Mouse (Mus musculus): ENCODE data around the gene Hck.

The Hck gene

GRCm38 (mm10) chr2:153090551-153091165, 17.6 kb upstream of the Hck start:
- DNase-seq (ENCODE audit: low read depth, low spot score), result no peak

- no peak for DNase-seq (ENCODE audit: low read depth, low spot score)
These were observed 1.1 kb upstream of the Hck start for GRCm38 (mm10) chr2:153107046-153107766.

GRCm38 (mm10) chr2:153107802-153108201, 466 bp upstream of the Hck start:
- DNase-seq (ENCODE audit: low read depth, low spot score), result no peak

GRCm38 (mm10) chr2:153109596-153109995, 1.3 kb downstream of the Hck start:
- no peak for DNase-seq (ENCODE audit: low read depth, low spot score)

GRCm38 (mm10) chr2:153111298-153111697, 3.0 kb downstream of the Hck start:
- no peak for DNase-seq (ENCODE audit: low read depth, low spot score)

- DNase-seq (ENCODE audit: low read depth, low spot score), result no peak
These were observed 7.4 kb downstream of the Hck start for GRCm38 (mm10) chr2:153115679-153116081.

GRCm38 (mm10) chr2:153117051-153117486, 8.8 kb downstream of the Hck start:
- no peak for DNase-seq (ENCODE audit: low read depth, low spot score)

- DNase-seq (ENCODE audit: low read depth, low spot score), result no peak
These were observed 11.2 kb downstream of the Hck start for GRCm38 (mm10) chr2:153119488-153119887.

- no peak for DNase-seq (ENCODE audit: low read depth, low spot score)
These were observed 11.9 kb downstream of the Hck start for GRCm38 (mm10) chr2:153120126-153120525.

GRCm38 (mm10) chr2:153121821-153122615, 13.8 kb downstream of the Hck start:
- no peak for DNase-seq (ENCODE audit: low read depth, low spot score)

GRCm38 (mm10) chr2:153122701-153123100, 14.4 kb downstream of the Hck start:
- DNase-seq (ENCODE audit: low read depth, low spot score), result no peak

GRCm38 (mm10) chr2:153125875-153126274, 17.6 kb downstream of the Hck start:
- no peak for DNase-seq (ENCODE audit: low read depth, low spot score)

GRCm38 (mm10) chr2:153131019-153131418, 22.8 kb downstream of the Hck start:
- DNase-seq (ENCODE audit: low read depth, low spot score), result no peak

GRCm38 (mm10) chr2:153134237-153134636, 26.0 kb downstream of the Hck start:
- DNase-seq (ENCODE audit: low read depth, low spot score), result no peak

GRCm38 (mm10) chr2:153136211-153136610, 27.9 kb downstream of the Hck start:
- DNase-seq (ENCODE audit: low read depth, low spot score), result no peak

GRCm38 (mm10) chr2:153139158-153139557, 30.9 kb downstream of the Hck start:
- no peak for DNase-seq (ENCODE audit: low read depth, low spot score)

- DNase-seq (ENCODE audit: low read depth, low spot score), result no peak
These were observed 31.8 kb downstream of the Hck start for GRCm38 (mm10) chr2:153139996-153140613.

- DNase-seq (ENCODE audit: low read depth, low spot score), result no peak
These were observed 34.4 kb downstream of the Hck start for GRCm38 (mm10) chr2:153142620-153143199.

GRCm38 (mm10) chr2:153145346-153145745, 37.1 kb downstream of the Hck start:
- no peak for DNase-seq (ENCODE audit: low read depth, low spot score)

- DNase-seq (ENCODE audit: low read depth, low spot score), result no peak
These were observed 39.0 kb downstream of the Hck start for GRCm38 (mm10) chr2:153147236-153147635.

GRCm38 (mm10) chr2:153147715-153148114, 39.4 kb downstream of the Hck start:
- no peak for DNase-seq (ENCODE audit: low read depth, low spot score)

GRCm38 (mm10) chr2:153149742-153150141, 41.5 kb downstream of the Hck start:
- DNase-seq (ENCODE audit: low read depth, low spot score), result no peak

All from WW6 (cell line).